Mouse (Mus musculus): ENCODE measurements around the gene 1500015O10Rik. TPM values are rescaled to one million over a fixed set of nuclear protein-coding genes. Genes with fewer than 3 reads are reported as not detected.

1500015O10Rik gene
- polyA plus RNA-seq (2017; shearing (Covaris generic)): 0.31 TPM

DNA sequence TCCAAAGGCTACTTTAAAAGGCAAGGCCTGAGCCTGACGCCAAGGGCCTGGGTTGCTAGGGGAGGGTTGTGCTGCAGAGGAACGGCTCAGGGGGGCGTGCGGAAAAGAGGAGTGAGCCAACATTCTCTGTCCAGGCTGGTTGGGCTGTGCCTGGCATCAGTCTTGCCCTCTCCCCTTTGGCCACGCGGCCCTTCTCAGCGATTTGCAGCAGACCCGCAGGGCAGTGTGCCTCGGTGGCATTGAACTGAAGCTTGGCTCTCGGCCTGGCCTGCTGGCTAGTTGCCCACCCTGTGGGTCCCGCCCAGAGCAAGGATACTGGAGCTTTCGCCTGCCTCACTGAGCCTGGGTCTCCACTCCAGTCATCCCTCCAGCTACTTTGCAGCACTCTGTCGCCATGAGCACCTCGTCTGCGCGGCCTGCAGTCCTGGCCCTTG, at the start of gene 1500015O10Rik:
Gene 1500015O10Rik, plus strand, starts transcription at position 112 of the 434 bp plus-strand sequence.

Other genes starting within 250 kb of the 1500015O10Rik start
- 16.9 TPM for gene Uxs1, start 97.2 kb downstream of the 1500015O10Rik start, polyA plus RNA-seq (2017; shearing (Covaris generic))
- gene Tpp2, start 203.0 kb downstream of the 1500015O10Rik start, polyA plus RNA-seq (2017; shearing (Covaris generic)): 190 TPM